Mouse (Mus musculus): ENCODE data around the gene Plac8. TPM values are rescaled to one million over a fixed set of nuclear protein-coding genes. Genes with fewer than 3 reads are reported as not detected.

Plac8 gene
- polyA plus RNA-seq, 1 experiment from 2014 or later, result 8.2 TPM

DNA sequence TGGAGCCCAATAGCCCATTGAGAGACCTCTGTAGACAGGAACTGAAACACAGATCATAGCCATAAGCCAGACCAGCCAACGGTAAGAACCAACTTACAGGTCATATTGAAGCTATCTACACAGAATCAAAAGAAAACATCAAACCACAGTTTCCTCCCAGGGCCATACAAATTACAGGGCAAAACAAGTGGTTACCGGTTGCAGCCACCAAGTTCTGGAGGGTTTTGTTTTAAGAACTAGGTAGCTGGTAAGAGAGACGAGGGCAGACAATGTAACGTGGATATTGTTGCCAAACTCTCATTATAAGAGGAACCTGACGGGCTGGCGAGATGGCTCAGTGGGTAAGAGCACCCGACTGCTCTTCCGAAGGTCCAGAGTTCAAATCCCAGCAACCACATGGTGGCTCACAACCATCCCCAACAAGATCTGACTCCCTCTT is 13.2 kb upstream of the Plac8 start:
- ATAC-seq (replicated peaks; ENCODE audit: insufficient number of reproducible peaks, low FRiP score, low TSS enrichment), result no peak
- no peak overlapping the region for H3K4me2 ChIP-seq
- H3K27ac ChIP-seq (ENCODE audit: low read depth, low read length), result no peak overlapping the region
- no peak overlapping the region for H3K9ac ChIP-seq (ENCODE audit: low read depth, low read length)
- WGBS (ENCODE audit: insufficient replicate concordance), result 80% methylated on average over 8 of the region's 8 CpGs
- no peaks in the 10 kb centered on the region for H3K27me3 ChIP-seq (ENCODE audit: control insufficient read depth, insufficient read depth, low read length)
- no peak overlapping the region for H3K4me3 ChIP-seq (ENCODE audit: low read depth, low read length)
- H3K36me3 ChIP-seq (ENCODE audit: control insufficient read depth, insufficient read depth, low read length), result no peaks in the 10 kb centered on the region
- H3K9me3 ChIP-seq (replicated peaks; ENCODE audit: control insufficient read depth, low read length), result no peaks in the 10 kb centered on the region
- no peaks in the 10 kb centered on the region for H3K4me1 ChIP-seq (ENCODE audit: control insufficient read depth, insufficient read depth, low read length)

DNA sequence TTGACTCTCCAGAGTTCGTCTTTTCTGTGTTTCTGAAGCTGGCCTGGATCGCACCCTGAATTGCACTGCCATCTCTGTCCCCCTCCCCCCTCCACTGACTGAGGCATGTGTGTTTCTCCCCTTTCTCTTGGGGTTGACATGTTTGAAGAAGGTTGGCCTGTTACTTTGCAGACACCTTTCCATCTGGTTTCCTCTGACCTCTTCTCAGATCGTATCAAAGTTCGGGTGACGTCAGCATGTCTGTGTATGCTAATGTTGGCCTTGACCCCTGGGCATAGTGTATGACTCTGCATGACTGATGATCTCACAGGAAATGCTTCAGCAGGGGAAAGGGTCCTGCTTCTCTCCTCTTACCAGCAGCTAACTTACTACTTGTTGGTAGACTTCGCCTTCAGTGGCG is 11.0 kb upstream of the Plac8 start:
- Histone ChIP-seq H3K27me3 (ENCODE audit: control insufficient read depth, insufficient read depth, low read length) (no peaks in the 10 kb centered on the region), H3K4me1 (ENCODE audit: control insufficient read depth, insufficient read depth, low read length) (no peaks in the 10 kb centered on the region), H3K27ac (ENCODE audit: low read depth, low read length) (no peak overlapping the region), H3K36me3 (ENCODE audit: control insufficient read depth, insufficient read depth, low read length) (no peaks in the 10 kb centered on the region), H3K4me2 (no peak overlapping the region), H3K9ac (ENCODE audit: low read depth, low read length) (no peak overlapping the region), H3K9me3 (replicated peaks; ENCODE audit: control insufficient read depth, low read length) (no peaks in the 10 kb centered on the region), H3K4me3 (ENCODE audit: low read depth, low read length) (no peak overlapping the region)
- no peak for ATAC-seq (replicated peaks; ENCODE audit: insufficient number of reproducible peaks, low FRiP score, low TSS enrichment)
- WGBS (ENCODE audit: insufficient replicate concordance), result 77% methylated on average over 7 of the region's 7 CpGs

DNA sequence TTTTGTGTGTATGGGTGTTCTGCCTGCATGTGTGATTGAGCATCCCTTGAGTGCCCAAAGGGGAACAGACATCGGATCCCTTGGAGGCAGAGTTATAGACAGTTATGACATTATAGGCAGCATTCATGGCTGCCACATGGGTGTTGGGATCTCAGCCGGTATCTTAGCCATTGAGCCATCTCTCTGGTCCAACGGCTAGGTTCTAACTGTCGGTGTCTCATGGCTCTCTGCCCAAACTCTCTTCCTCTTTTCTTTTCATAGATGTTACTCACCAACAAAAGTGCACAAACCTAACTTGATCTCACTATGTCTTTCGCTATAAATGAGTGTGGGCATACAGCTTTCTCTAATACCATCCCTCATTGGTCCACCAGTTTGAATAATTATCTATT is 10.4 kb upstream of the Plac8 start:
- H3K4me1 ChIP-seq (ENCODE audit: control insufficient read depth, insufficient read depth, low read length), result no peaks in the 10 kb centered on the region
- H3K9ac ChIP-seq (ENCODE audit: low read depth, low read length), result no peak overlapping the region
- ATAC-seq (replicated peaks; ENCODE audit: insufficient number of reproducible peaks, low FRiP score, low TSS enrichment), result no peak
- no peak overlapping the region for H3K4me2 ChIP-seq
- H3K36me3 ChIP-seq (ENCODE audit: control insufficient read depth, insufficient read depth, low read length), result no peaks in the 10 kb centered on the region
- no peaks in the 10 kb centered on the region for H3K9me3 ChIP-seq (replicated peaks; ENCODE audit: control insufficient read depth, low read length)
- H3K27ac ChIP-seq (ENCODE audit: low read depth, low read length), result no peak overlapping the region
- H3K27me3 ChIP-seq (ENCODE audit: control insufficient read depth, insufficient read depth, low read length), result no peaks in the 10 kb centered on the region
- H3K4me3 ChIP-seq (ENCODE audit: low read depth, low read length), result no peak overlapping the region
- 85% methylated on average over 5 of the region's 5 CpGs for WGBS (ENCODE audit: insufficient replicate concordance)

DNA sequence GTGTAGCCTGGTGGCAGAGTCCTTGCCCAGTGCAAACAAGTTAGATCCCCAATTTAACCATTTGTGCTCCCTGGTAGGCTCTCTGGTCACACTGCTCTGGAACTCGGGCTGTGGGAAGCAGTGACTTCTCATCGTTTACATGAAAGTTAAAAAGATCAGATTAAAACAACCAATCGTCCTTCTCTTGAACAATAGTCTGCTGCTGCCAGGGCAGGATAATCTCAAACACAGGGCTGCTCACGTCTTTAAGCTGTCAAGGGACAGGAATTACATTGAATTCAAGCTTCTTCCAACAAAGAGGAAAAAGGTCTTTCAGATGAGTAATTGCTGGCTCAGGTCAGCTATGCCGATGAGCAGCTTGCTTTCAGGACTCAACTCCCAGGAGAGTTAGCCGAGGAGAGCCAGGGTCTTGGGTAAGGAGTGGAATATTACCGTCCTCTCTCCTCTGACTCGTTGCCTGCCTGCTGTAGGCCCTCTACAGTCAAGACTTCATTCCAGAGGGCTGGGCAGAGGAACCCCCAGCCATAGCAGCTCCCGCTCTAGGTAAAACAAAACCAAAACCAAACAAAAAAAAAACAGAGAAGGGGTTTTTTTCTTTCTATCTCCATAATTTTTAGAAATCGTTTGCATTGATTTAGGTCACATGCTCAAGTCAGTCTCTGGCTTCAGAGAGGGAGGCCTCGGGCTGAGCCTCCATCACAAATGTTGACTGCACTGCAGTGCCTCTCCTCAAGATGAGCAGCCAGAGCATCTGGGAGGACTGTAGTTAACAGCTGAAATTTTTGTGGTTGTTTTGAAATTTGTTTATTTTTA is 9.8 kb upstream of the Plac8 start:
- Histone ChIP-seq H3K4me1 (ENCODE audit: control insufficient read depth, insufficient read depth, low read length) (no peaks in the 10 kb centered on the region), H3K36me3 (ENCODE audit: control insufficient read depth, insufficient read depth, low read length) (no peaks in the 10 kb centered on the region), H3K4me3 (ENCODE audit: low read depth, low read length) (no peak overlapping the region), H3K27me3 (ENCODE audit: control insufficient read depth, insufficient read depth, low read length) (no peaks in the 10 kb centered on the region), H3K27ac (ENCODE audit: low read depth, low read length) (no peak overlapping the region), H3K4me2 (no peak overlapping the region), H3K9ac (ENCODE audit: low read depth, low read length) (no peak overlapping the region), H3K9me3 (replicated peaks; ENCODE audit: control insufficient read depth, low read length) (no peaks in the 10 kb centered on the region)
- ATAC-seq (replicated peaks; ENCODE audit: insufficient number of reproducible peaks, low FRiP score, low TSS enrichment), result no peak
- WGBS (ENCODE audit: insufficient replicate concordance), result 56% methylated on average over 11 of the region's 11 CpGs

DNA sequence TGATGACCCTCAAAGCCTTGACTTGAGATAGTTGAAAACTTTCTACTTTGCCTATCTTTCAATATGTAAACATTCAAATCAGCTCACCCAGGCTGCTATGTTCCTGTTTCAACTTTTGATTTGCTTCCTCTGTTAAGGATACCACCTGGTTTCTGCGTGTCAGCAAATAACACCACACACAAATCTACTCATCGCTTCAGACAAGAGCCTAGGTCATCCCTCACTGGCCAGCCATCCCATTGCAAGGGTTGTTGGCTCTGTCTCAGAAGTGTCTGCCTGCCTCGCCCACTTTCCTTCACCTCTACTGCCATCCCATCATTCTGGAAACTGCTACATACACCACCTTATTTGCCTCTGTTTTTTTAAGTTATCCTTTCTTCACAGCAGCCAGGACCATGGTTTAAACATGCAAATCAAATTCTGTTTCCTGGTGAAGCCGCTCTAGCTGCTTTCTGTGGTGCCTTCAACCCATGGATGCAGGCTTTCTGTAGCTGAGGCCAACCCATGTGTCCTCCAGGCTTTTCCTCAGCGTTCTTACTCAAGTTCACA is 6.9 kb upstream of the Plac8 start:
- no peak overlapping the region for H3K4me2 ChIP-seq
- no peaks in the 10 kb centered on the region for H3K9me3 ChIP-seq (replicated peaks; ENCODE audit: control insufficient read depth, low read length)
- H3K4me1 ChIP-seq (ENCODE audit: control insufficient read depth, insufficient read depth, low read length), result no peaks in the 10 kb centered on the region
- no peak overlapping the region for H3K4me3 ChIP-seq (ENCODE audit: low read depth, low read length)
- H3K9ac ChIP-seq (ENCODE audit: low read depth, low read length), result no peak overlapping the region
- H3K27ac ChIP-seq (ENCODE audit: low read depth, low read length), result no peak overlapping the region
- 72% methylated on average over 5 of the region's 5 CpGs for WGBS (ENCODE audit: insufficient replicate concordance)
- no peaks in the 10 kb centered on the region for H3K27me3 ChIP-seq (ENCODE audit: control insufficient read depth, insufficient read depth, low read length)
- no peak for ATAC-seq (replicated peaks; ENCODE audit: insufficient number of reproducible peaks, low FRiP score, low TSS enrichment)
- no peaks in the 10 kb centered on the region for H3K36me3 ChIP-seq (ENCODE audit: control insufficient read depth, insufficient read depth, low read length)

- Histone ChIP-seq H3K9me3 (replicated peaks; ENCODE audit: control insufficient read depth, low read length) (no peaks in the 10 kb centered on the region), H3K4me1 (ENCODE audit: control insufficient read depth, insufficient read depth, low read length) (peaks cover 8% of the 10 kb centered on the region; the same call in 1 of the 2 replicates), H3K36me3 (ENCODE audit: control insufficient read depth, insufficient read depth, low read length) (no peaks in the 10 kb centered on the region), H3K27me3 (ENCODE audit: control insufficient read depth, insufficient read depth, low read length) (no peaks in the 10 kb centered on the region), H3K4me3 (ENCODE audit: low read depth, low read length) (no peak overlapping the region), H3K27ac (ENCODE audit: low read depth, low read length) (no peak overlapping the region), H3K9ac (ENCODE audit: low read depth, low read length) (no peak overlapping the region), H3K4me2 (no peak overlapping the region)
- no peak for ATAC-seq (replicated peaks; ENCODE audit: insufficient number of reproducible peaks, low FRiP score, low TSS enrichment)
- WGBS (ENCODE audit: insufficient replicate concordance), result 43% methylated on average over 1 of the region's 1 CpGs
Measured at GRCm38 (mm10) chr5:100574771-100575170, 2.7 kb upstream of the Plac8 start.

GRCm38 (mm10) chr5:100573256-100573655 is 1.2 kb upstream of the Plac8 start:
- ATAC-seq (replicated peaks; ENCODE audit: insufficient number of reproducible peaks, low FRiP score, low TSS enrichment), result no peak
- Histone ChIP-seq H3K9me3 (replicated peaks; ENCODE audit: control insufficient read depth, low read length) (no peaks in the 10 kb centered on the region), H3K4me2 (no peak overlapping the region), H3K9ac (ENCODE audit: low read depth, low read length) (no peak overlapping the region), H3K27ac (ENCODE audit: low read depth, low read length) (no peak overlapping the region), H3K27me3 (ENCODE audit: control insufficient read depth, insufficient read depth, low read length) (no peaks in the 10 kb centered on the region), H3K4me1 (ENCODE audit: control insufficient read depth, insufficient read depth, low read length) (peaks cover 12% of the 10 kb centered on the region; the same call in 1 of the 2 replicates), H3K4me3 (ENCODE audit: low read depth, low read length) (no peak overlapping the region), H3K36me3 (ENCODE audit: control insufficient read depth, insufficient read depth, low read length) (no peaks in the 10 kb centered on the region)
- 87% methylated on average over 5 of the region's 5 CpGs for WGBS (ENCODE audit: insufficient replicate concordance)

DNA sequence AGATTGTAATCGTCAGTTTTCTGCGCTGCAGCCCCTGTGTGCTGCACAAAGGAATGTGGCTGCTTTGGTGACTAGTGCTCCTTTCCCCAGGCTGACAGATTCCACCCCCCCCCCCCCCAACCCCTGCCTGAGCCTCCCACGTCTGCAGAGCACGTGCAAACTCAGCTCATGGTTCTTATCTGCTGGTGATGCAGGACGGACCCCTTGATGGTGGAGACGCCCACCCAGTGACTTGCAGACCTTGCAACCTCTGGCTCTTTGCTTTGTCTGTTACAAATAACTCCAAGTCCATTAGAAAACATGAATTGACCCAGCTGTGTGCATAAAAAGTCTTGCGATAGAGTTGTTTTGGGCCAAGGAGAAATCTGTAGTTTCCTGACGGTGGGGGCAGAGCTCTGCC is 1.3 kb downstream of the Plac8 start:
- no peak for ATAC-seq (replicated peaks; ENCODE audit: insufficient number of reproducible peaks, low FRiP score, low TSS enrichment)
- WGBS (ENCODE audit: insufficient replicate concordance), result 19% methylated on average over 8 of the region's 8 CpGs
- Histone ChIP-seq H3K4me2 (peak overlapping the region; percentile 51), H3K4me1 (ENCODE audit: control insufficient read depth, insufficient read depth, low read length) (peaks cover 12% of the 10 kb centered on the region; the same call in 1 of the 2 replicates), H3K9me3 (replicated peaks; ENCODE audit: control insufficient read depth, low read length) (no peaks in the 10 kb centered on the region), H3K27me3 (ENCODE audit: control insufficient read depth, insufficient read depth, low read length) (no peaks in the 10 kb centered on the region), H3K4me3 (ENCODE audit: low read depth, low read length) (no peak overlapping the region), H3K9ac (ENCODE audit: low read depth, low read length) (no peak overlapping the region), H3K36me3 (ENCODE audit: control insufficient read depth, insufficient read depth, low read length) (no peaks in the 10 kb centered on the region), H3K27ac (ENCODE audit: low read depth, low read length) (no peak overlapping the region)

All from heart, embryonic 11.5 days (tissue).